Mouse (Mus musculus): Measurements from ENCODE around the gene Jtb.

GRCm38 (mm10) chr3:90221123-90221522, 10.3 kb upstream of the Jtb start:
- TF ChIP-seq CTCF (IDR thresholded peaks at IDR 0.05; ENCODE audit: low read depth, low read length) (no peak), POLR2A (IDR thresholded peaks at IDR 0.05; ENCODE audit: extremely low read depth, insufficient read depth, low read length) (no peak)
